23 mouse cellular contexts compared by ENCODE assay signal in the genomic region with DNA sequence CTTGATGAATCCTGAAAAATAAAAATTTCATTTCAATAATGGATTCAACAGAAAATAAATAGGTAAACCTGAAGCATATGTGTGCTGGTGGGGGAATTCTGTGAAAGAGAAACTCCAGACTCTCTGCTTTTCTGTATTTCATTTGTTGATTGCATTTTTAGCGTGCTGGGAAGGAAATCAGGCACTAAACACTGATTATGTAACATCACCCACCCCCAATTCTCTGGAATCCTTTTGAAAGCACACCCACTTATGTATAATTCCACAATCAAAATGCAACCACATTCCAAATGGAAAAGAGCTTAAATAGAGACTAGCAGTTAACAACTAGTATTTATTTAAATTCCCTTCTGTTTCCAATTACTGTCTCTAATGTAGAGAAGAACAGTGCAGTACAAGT.
DNase-seq lines count a peak whose midpoint lies in the region; ATAC-seq lines count a peak whose summit lies in the region.
"Had no signal": no experiment of that assay in that cellular context is flagged by ENCODE, and none has a peak within 500 bp of the region (broad histone marks: within the 10 kb centered on the region; RNA-seq: fewer than 3 reads in every experiment).

No protein-coding gene starts in this region.

- no peak overlapping the region for H3K4me3 ChIP-seq in hindbrain, embryonic 14.5 days (replicated peaks; ENCODE audit: low read length)
- H3K4me3 ChIP-seq in hindbrain, embryonic 10.5 days: no peak overlapping the region
- H3K4me3 ChIP-seq: embryonic facial prominence, embryonic 15.5 days; erythroblast, embryonic 14.5 days; forebrain, embryonic 10.5 days; heart, embryonic 10.5 days; hindbrain, embryonic 13.5 days; intestine, embryonic 15.5 days had no signal

- H3K9ac ChIP-seq in hindbrain, embryonic 14.5 days: no peak overlapping the region
- H3K9ac ChIP-seq: embryonic facial prominence, embryonic 15.5 days; hindbrain, embryonic 13.5 days; intestine, embryonic 15.5 days had no signal

- ATAC-seq in hindbrain, embryonic 14.5 days (ENCODE audit: low FRiP score): no peak
- ATAC-seq: forebrain, embryonic 16.5 days; intestine, embryonic 15.5 days had no signal

- H3K4me1 ChIP-seq in hindbrain, embryonic 14.5 days (replicated peaks; ENCODE audit: control insufficient read depth, insufficient read depth, low read length): no peaks in the 10 kb centered on the region
- no peaks in the 10 kb centered on the region for H3K4me1 ChIP-seq in hindbrain, embryonic 10.5 days (replicated peaks)
- H3K4me1 ChIP-seq: embryonic facial prominence, embryonic 15.5 days; forebrain, embryonic 10.5 days; heart, embryonic 10.5 days; hindbrain, embryonic 13.5 days; intestine, embryonic 15.5 days had no signal

- peak; percentile 11 for DNase-seq in hindbrain, embryonic 14.5 days (ENCODE audit: low spot score)
- no peak for DNase-seq in hindbrain, embryonic 10.5 days (ENCODE audit: low spot score)
- peak; percentile 9 for DNase-seq in layer of hippocampus, adult 9-11 months
- no peak for DNase-seq in layer of hippocampus, adult 8-10 months (ENCODE audit: low spot score in 2 of 2)
- peak; percentile 52 for DNase-seq in brain, adult 2 months (ENCODE audit: low read depth, low spot score)
- DNase-seq in forelimb bud, embryonic 11.5 days (ENCODE audit: low read depth, low spot score): peak; percentile 2
- DNase-seq in thymus, postnatal 4 days: no peak
- DNase-seq: adrenal gland, adult 2 months; adrenal gland, postnatal 25 days; cerebellum, adult 11 months; cerebellum, adult 9-10 months; cerebellum, postnatal 25 days; gastrocnemius, postnatal 14 days; heart, postnatal 10 days; heart, postnatal 4 days had no signal

- 64% methylated on average over 1 of the region's 1 CpGs for WGBS in hindbrain, embryonic 14.5 days
- 71% methylated on average over 1 of the region's 1 CpGs for WGBS in hindbrain, embryonic 10.5 days

- H3K4me2 ChIP-seq in hindbrain, embryonic 14.5 days (replicated peaks): no peak overlapping the region
- H3K4me2 ChIP-seq: embryonic facial prominence, embryonic 15.5 days; hindbrain, embryonic 13.5 days; intestine, embryonic 15.5 days had no signal

- no peaks in the 10 kb centered on the region for H3K36me3 ChIP-seq in hindbrain, embryonic 14.5 days (replicated peaks; ENCODE audit: control insufficient read depth, insufficient read depth)
- H3K36me3 ChIP-seq in hindbrain, embryonic 10.5 days: no peaks in the 10 kb centered on the region
- H3K36me3 ChIP-seq: embryonic facial prominence, embryonic 15.5 days; forebrain, embryonic 10.5 days; heart, embryonic 10.5 days; hindbrain, embryonic 13.5 days; intestine, embryonic 15.5 days had no signal

- H3K27ac ChIP-seq in hindbrain, embryonic 14.5 days: no peak overlapping the region
- no peak overlapping the region for H3K27ac ChIP-seq in hindbrain, embryonic 10.5 days
- H3K27ac ChIP-seq: embryonic facial prominence, embryonic 15.5 days; forebrain, embryonic 10.5 days; heart, embryonic 10.5 days; hindbrain, embryonic 13.5 days; intestine, embryonic 15.5 days had no signal

- no peaks in the 10 kb centered on the region for H3K27me3 ChIP-seq in hindbrain, embryonic 14.5 days (ENCODE audit: control insufficient read depth, insufficient read depth, low read length)
- no peaks in the 10 kb centered on the region for H3K27me3 ChIP-seq in hindbrain, embryonic 10.5 days (ENCODE audit: insufficient read depth, poor library complexity, severe bottlenecking)
- H3K27me3 ChIP-seq: CH12.LX; embryonic facial prominence, embryonic 15.5 days; hindbrain, embryonic 13.5 days; intestine, embryonic 15.5 days had no signal

- no peaks in the 10 kb centered on the region for H3K9me3 ChIP-seq in hindbrain, embryonic 14.5 days (ENCODE audit: control insufficient read depth, low read length)
- no peaks in the 10 kb centered on the region for H3K9me3 ChIP-seq in hindbrain, embryonic 10.5 days
- H3K9me3 ChIP-seq: embryonic facial prominence, embryonic 15.5 days; forebrain, embryonic 10.5 days; heart, embryonic 10.5 days; hindbrain, embryonic 13.5 days; intestine, embryonic 15.5 days had no signal

Comparison
In these comparisons a context has a peak if more than half of its experiments do, and no peak if none do; other contexts are left out.
1. DNase-seq: peak in hindbrain, embryonic 14.5 days (single experiment), layer of hippocampus, adult 9-11 months (single experiment), brain, adult 2 months (single experiment) and forelimb bud, embryonic 11.5 days (single experiment); none in hindbrain, embryonic 10.5 days (single experiment), layer of hippocampus, adult 8-10 months (0 of 2) and thymus, postnatal 4 days (single experiment).